Mouse (Mus musculus) neural tube, embryonic 12.5 days (tissue): Measurements from ENCODE around the gene Camk1. TPM values are rescaled to one million over a fixed set of nuclear protein-coding genes. Genes with fewer than 3 reads are reported as not detected.

ENCODE experiments used
- ATAC-seq: fragments of 200-750 bp; cut with Nextera tagmentation; 2 replicates; pipeline ENCODE4 v1.8.0; 2017; ENCODE audit warnings: low read depth, mild to moderate bottlenecking, moderate TSS enrichment, moderate library complexity; ENCODE audit not compliant: low FRiP score
- H3K27ac ChIP-seq: fragments of 300-500 bp; sonication (generic); 2 replicates; pipeline ENCODE4 v1.5.1; 2016
- H3K27me3 ChIP-seq: fragments of 300-500 bp; sonication (generic); replicated peaks from 2 replicates; pipeline ENCODE4 v1.6.1; 2016; ENCODE audit warnings: mild to moderate bottlenecking
- H3K36me3 ChIP-seq: fragments of 300-500 bp; sonication (generic); 2 replicates; pipeline ENCODE4 v1.6.1; 2016; ENCODE audit warnings: mild to moderate bottlenecking
- H3K4me1 ChIP-seq: fragments of 300-500 bp; sonication (generic); 2 replicates; pipeline ENCODE4 v1.6.1; 2016
- H3K4me2 ChIP-seq: fragments of 300-500 bp; sonication (generic); replicated peaks from 2 replicates; pipeline ENCODE4 v1.6.1; 2016; ENCODE audit warnings: mild to moderate bottlenecking
- H3K4me3 ChIP-seq: fragments of 300-500 bp; sonication (generic); 2 replicates; pipeline ENCODE4 v1.5.1; 2016
- H3K9ac ChIP-seq: fragments of 300-500 bp; sonication (generic); 2 replicates; pipeline ENCODE4 v1.6.1; 2016; ENCODE audit warnings: mild to moderate bottlenecking
- H3K9me3 ChIP-seq: fragments of 300-500 bp; sonication (generic); 2 replicates; pipeline ENCODE4 v1.6.1; 2016; ENCODE audit warnings: mild to moderate bottlenecking
- WGBS: fragments of 180-500 bp; shearing (Covaris S2); methylation state at CpG from one replicate; pipeline ENCODE4 v1.1.7; 2016; 5-methylcytosine and 5-hydroxymethylcytosine counted together
- polyA plus RNA-seq: library from polyadenylated mRNA; unstranded; fragments of >200 nt; fragmentation: Nextera tagmentation; extraction: Ambion mirVana; gene quantifications from 2 replicates; pipeline ENCODE4 v1.2.1, GENCODE M21; 2016

Camk1 gene
- polyA plus RNA-seq = 61.9 and 63.6 TPM in 2 replicates

DNA sequence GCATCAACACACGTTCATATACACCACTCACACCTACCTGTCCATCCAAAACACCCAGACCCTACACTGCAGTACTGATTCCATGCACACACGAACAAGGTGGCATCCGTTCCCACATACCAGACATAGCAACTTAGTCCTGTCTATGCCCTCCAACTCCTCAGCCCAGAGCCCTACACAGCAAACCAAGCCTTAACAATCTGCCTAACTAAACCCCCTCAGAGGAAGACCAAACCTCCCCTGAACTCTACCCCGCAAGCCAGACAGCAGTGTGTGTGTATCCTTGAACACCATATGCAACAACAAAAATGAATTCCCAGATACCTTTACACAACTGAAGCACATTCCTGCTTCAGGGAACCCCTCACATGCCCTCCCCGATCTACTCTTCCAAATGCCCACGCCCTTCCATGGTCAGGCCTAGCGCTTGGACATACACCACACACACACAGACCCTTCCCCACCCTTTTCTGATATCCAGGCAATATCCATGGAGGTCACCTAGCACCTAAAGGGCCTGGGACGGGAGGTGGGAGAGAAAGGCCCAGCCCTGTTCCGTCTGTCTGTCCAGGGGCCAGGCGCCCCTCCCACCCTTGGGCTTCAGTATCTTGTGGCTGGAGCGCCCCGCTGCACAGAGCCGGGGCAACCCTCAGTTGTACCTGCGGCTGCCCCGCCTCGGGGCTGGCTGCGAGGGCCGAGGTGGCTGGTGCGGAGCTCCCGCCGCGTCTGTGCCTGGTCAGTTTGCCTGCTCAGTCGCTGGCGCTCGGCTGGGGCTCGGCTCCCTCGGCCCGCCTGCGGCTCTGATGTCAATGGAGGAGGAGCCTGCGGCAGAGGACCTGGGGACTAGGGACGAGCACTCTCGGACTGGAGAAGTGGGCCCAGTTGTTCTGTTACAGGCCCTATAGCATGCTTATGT, at the start of gene Camk1:
Camk1 (minus strand) TSS at position 808 of the 916 bp plus-strand sequence.
- H3K4me2 ChIP-seq = peak within 1 kb of the TSS; percentile 72
- no peak within 1 kb of the TSS for H3K27ac ChIP-seq
- ATAC-seq = peak; percentile 83
- WGBS = 17% methylated on average over 32 of the region's 32 CpGs
- H3K9me3 ChIP-seq = no peaks in the 10 kb centered on the region
- peak within 1 kb of the TSS; percentile 73 for H3K9ac ChIP-seq
- H3K27me3 ChIP-seq = no peaks in the 10 kb centered on the region
- H3K36me3 ChIP-seq = peaks cover 17% of the 10 kb centered on the region; the same call in 1 of the 2 replicates
- peak within 1 kb of the TSS; percentile 51 for H3K4me3 ChIP-seq
- H3K4me1 ChIP-seq = peaks cover 17% of the 10 kb centered on the region

DNA sequence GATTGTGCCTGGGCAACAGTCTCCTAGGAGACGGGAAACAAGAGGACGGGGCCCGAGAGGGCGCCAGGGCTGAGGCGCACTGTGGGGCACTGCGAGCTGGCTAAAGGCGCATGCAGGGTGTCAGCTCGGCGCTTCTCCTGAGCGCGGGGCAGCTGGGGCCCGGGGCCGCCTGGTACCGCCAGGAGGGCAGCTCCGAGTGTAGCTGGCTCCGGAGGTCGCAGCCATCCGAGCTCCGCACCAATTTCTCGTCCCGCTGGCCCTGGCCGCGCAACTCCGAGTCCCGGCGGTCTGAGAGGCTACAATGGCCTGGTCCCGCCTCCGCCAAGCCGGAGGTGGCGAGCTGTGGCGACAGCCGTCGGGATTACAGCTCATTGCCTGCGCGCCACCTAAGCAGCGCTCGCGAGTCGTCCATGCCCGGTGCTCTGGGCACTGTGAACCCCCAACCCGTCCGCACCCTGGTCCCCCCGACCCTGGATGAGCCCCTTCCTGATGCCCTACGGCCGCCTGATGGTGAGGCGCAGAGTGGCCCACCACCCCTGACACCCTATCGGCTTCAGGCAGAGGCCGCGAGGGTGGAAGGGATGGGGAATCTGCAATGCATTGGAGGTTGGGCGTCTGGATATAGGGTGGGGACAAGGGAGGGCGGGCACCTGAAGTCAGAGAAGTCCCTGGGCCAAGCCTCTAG, 48.7 kb upstream of the Camk1 start:
- Histone ChIP-seq H3K27ac (peak overlapping the region; percentile 46; the same call in 1 of the 2 replicates), H3K36me3 (peaks cover 33% of the 10 kb centered on the region), H3K9me3 (no peaks in the 10 kb centered on the region), H3K4me3 (peak overlapping the region; percentile 44), H3K9ac (peak overlapping the region; percentile 68), H3K4me1 (peaks cover 18% of the 10 kb centered on the region), H3K27me3 (no peaks in the 10 kb centered on the region), H3K4me2 (peak overlapping the region; percentile 91)
- 2% methylated on average over 51 of the region's 51 CpGs for WGBS
- peak; percentile 92 for ATAC-seq

DNA sequence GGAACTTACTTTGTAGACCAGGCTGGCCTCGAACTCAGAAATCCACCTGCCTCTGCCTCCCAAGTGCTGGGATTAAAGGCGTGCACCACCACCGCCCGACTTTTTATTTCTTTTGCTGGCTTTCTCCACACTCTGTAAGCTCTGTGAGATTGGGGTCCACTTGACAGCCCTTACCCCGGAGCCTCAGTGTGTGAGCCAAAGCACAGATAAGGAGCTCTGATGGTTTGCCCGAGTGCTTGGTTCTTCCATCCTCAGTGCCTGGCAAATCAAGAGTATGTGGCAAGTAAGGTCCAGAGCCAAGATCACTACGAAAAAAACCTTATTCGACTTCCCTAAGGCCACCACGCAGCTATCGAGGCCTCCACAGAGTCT, 48.2 kb upstream of the Camk1 start:
- H3K9me3 ChIP-seq = no peaks in the 10 kb centered on the region
- H3K36me3 ChIP-seq = peaks cover 38% of the 10 kb centered on the region
- peaks cover 18% of the 10 kb centered on the region for H3K4me1 ChIP-seq
- no peaks in the 10 kb centered on the region for H3K27me3 ChIP-seq
- H3K27ac ChIP-seq = 0 out of 2 replicates have a peak overlapping the region, but pooled peaks have one; percentile 46
- peak overlapping the region; percentile 68 for H3K9ac ChIP-seq
- peak overlapping the region; percentile 91 for H3K4me2 ChIP-seq
- peak; percentile 42 for ATAC-seq
- WGBS = 26% methylated on average over 10 of the region's 10 CpGs
- peak overlapping the region; percentile 44 for H3K4me3 ChIP-seq

DNA sequence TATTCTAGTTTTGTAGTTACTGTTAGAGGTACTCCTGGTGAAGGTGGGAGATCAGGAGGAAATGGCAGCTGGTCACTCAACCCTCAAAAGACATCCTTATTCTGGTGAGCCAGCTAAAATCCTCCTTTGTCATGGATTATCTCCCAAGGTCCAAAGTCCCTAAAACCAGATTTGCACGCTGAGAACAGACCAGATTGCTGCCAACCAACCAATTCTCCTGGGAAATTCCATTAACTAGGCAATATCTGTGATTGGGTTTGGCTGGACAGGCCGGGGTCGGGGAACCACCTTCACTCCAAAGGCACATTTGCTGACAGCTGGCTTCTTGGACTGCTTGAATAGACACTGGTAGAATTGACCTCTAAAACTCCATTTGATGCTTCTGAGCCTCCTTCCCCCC, 46.9 kb upstream of the Camk1 start:
- Histone ChIP-seq H3K4me1 (peaks cover 18% of the 10 kb centered on the region), H3K4me2 (no peak overlapping the region), H3K27ac (no peak overlapping the region), H3K36me3 (peaks cover 47% of the 10 kb centered on the region), H3K4me3 (no peak overlapping the region), H3K9me3 (no peaks in the 10 kb centered on the region), H3K9ac (no peak overlapping the region), H3K27me3 (no peaks in the 10 kb centered on the region)
- 91% methylated on average over 3 of the region's 3 CpGs for WGBS
- no peak for ATAC-seq

DNA sequence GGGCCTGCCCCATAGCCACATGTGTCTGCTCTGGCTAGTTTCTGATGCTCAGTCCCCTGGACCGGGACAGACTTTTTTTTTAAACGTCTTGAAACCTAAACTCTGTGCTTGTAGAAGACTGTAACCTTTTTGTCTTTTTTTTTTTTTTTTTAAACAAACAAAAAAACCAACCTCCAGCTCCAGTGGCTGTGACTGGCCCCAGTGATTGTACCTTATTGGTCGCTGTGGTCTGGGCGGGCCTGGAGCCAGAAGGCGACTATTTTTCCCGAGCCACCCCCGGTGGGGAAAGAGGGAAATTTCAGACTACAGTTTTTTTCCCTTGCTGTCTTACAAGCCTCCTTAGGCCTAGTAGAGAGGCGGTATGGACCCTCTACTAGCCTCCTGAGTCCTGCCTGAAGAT, 45.2 kb upstream of the Camk1 start, which contains the start of gene Ttll3:
Ttll3 (plus strand) TSS at position 301 of the 400 bp plus-strand sequence.
- H3K4me2 ChIP-seq = no peak within 1 kb of the TSS
- ATAC-seq = no peak
- peaks cover 18% of the 10 kb centered on the region for H3K4me1 ChIP-seq
- no peak within 1 kb of the TSS for H3K9ac ChIP-seq
- H3K27ac ChIP-seq = no peak within 1 kb of the TSS
- 80% methylated on average over 8 of the region's 8 CpGs for WGBS
- H3K4me3 ChIP-seq = no peak within 1 kb of the TSS
- H3K27me3 ChIP-seq = no peaks in the 10 kb centered on the region
- peaks cover 54% of the 10 kb centered on the region for H3K36me3 ChIP-seq
- H3K9me3 ChIP-seq = no peaks in the 10 kb centered on the region

DNA sequence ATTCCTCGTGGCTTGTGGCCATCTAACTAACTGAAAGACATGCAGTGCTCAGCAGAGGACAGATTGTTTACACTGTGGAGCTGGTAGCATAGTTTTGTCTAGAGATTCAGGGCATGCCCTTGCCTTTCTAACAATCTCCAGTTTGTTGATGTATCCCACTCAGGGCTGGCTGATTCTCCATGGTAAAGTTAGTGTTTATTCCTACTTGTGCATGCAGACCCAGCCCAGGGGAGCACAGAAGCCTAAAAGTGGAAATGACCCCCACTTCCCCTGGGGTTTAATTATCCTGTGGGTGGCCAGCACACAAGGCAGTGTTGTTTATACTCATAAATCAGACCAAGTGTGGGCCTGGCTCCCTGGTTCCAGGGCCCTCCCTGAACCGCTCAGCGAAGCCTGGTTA, 42.2 kb upstream of the Camk1 start:
- ATAC-seq = no peak
- Histone ChIP-seq H3K4me3 (no peak overlapping the region), H3K9me3 (no peaks in the 10 kb centered on the region), H3K9ac (no peak overlapping the region), H3K4me1 (no peaks in the 10 kb centered on the region), H3K36me3 (peaks cover 79% of the 10 kb centered on the region), H3K4me2 (no peak overlapping the region), H3K27me3 (no peaks in the 10 kb centered on the region), H3K27ac (no peak overlapping the region)
- WGBS = 82% methylated on average over 3 of the region's 3 CpGs

DNA sequence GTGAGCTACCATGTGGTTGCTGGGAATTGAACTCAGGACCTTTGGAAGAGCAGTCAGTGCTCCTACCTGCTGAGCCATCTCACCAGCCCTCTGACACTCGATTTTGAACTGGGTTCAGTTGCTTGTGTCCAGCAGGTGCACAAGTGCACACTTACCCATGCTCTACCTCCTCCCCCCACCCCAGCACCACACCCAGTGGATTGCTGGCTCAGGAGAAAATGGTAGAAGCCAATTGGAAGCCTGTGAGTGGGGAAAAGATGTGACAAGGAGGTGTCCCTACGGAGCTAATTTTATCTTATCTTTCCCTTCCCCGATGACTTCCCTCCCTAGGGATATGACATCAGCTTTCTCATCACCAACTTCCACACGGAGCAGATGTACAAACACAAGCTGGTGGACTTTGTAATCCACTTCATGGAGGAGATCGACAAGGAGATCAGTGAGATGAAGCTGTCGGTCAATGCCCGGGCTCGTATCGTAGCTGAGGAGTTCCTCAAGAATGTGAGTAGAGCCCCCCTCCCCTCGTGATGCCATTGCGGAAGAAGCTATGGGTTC, 41.5 kb upstream of the Camk1 start:
- Histone ChIP-seq H3K4me1 (no peaks in the 10 kb centered on the region), H3K4me3 (no peak overlapping the region), H3K4me2 (no peak overlapping the region), H3K9me3 (no peaks in the 10 kb centered on the region), H3K27me3 (no peaks in the 10 kb centered on the region), H3K36me3 (peaks cover 87% of the 10 kb centered on the region), H3K9ac (no peak overlapping the region), H3K27ac (no peak overlapping the region)
- no peak for ATAC-seq
- WGBS = 93% methylated on average over 11 of the region's 11 CpGs

DNA sequence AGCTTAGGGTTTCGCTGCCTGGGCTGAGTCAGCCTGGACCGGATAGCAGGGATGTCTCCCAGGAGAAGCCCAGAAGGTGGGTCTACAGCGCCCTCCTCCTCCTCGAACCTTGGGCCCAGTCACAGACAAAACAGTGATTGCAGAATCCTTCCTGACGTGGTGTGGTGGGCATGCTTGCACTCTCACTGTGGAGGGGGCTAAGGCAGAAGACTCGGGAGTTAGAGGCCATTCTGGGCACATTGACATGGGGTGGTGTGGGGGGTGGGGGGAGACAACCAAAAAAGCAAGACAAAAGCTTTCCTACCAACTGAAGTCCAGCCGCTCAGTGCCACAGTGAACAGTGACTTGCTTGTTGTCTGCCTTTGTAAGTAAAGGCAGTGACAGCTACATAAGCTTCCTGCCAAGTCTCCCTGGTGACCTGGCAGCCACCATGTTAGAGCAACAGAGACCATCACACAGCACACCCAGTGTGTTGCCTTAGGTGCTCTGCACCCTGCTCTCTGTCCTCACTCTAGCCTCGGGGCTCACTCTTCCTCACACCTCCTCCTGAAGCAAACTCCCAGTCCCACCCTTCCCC, 40.7 kb upstream of the Camk1 start:
- H3K9me3 ChIP-seq = no peaks in the 10 kb centered on the region
- no peak overlapping the region for H3K4me2 ChIP-seq
- H3K36me3 ChIP-seq = peaks cover 83% of the 10 kb centered on the region
- H3K27me3 ChIP-seq = no peaks in the 10 kb centered on the region
- no peak overlapping the region for H3K4me3 ChIP-seq
- no peak for ATAC-seq
- WGBS = 89% methylated on average over 8 of the region's 8 CpGs
- no peak overlapping the region for H3K27ac ChIP-seq
- H3K9ac ChIP-seq = no peak overlapping the region
- peaks cover 2% of the 10 kb centered on the region for H3K4me1 ChIP-seq

DNA sequence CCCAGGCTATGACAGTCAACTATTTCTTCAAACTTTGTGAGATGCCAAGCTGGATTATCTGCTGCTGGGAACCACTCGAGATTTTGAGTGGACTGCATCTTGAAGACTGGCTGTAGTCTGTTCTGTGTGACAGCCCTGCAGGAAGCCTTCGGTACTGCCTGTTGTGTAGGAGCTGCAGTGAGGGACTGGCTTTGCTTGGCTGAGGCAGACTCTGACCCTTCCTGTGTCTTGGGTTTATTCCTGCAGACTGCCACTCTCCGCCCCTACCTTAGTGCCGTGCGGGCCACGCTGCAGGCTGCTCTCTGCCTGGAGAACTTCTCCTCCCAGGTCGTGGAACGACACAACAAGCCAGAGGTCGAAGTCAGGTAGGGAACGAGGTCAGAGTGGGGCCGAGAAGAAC, 36.7 kb upstream of the Camk1 start:
- H3K9ac ChIP-seq = no peak overlapping the region
- H3K4me3 ChIP-seq = no peak overlapping the region
- 96% methylated on average over 11 of the region's 11 CpGs for WGBS
- peaks cover 17% of the 10 kb centered on the region for H3K4me1 ChIP-seq
- no peaks in the 10 kb centered on the region for H3K27me3 ChIP-seq
- no peak for ATAC-seq
- peaks cover 56% of the 10 kb centered on the region for H3K36me3 ChIP-seq
- H3K27ac ChIP-seq = no peak overlapping the region
- no peak overlapping the region for H3K4me2 ChIP-seq
- H3K9me3 ChIP-seq = no peaks in the 10 kb centered on the region

DNA sequence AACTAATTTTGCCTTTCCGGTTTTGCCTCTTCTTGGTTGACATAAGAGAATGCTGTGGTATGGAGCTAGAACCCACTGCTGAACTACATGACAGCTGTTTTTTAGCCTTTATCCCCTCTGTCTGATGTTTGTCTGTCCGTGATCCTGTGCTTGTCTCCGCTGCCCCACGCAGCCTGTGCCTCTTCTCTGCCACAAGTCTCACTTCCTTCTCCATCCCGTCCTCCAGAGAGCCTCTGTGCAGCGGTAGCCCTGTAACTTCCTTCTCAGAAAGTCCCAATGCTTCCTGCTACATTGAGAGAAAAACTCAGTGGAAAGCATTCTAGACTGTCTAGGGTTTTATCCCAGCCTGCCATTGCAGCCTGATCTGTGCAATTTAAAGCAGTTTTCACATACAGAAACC, 35.5 kb upstream of the Camk1 start:
- Histone ChIP-seq H3K36me3 (peaks cover 55% of the 10 kb centered on the region), H3K9me3 (no peaks in the 10 kb centered on the region), H3K27ac (no peak overlapping the region), H3K9ac (no peak overlapping the region), H3K27me3 (no peaks in the 10 kb centered on the region), H3K4me1 (peaks cover 17% of the 10 kb centered on the region), H3K4me3 (no peak overlapping the region), H3K4me2 (peak overlapping the region; percentile 85)
- no peak for ATAC-seq
- WGBS = 90% methylated on average over 6 of the region's 6 CpGs

DNA sequence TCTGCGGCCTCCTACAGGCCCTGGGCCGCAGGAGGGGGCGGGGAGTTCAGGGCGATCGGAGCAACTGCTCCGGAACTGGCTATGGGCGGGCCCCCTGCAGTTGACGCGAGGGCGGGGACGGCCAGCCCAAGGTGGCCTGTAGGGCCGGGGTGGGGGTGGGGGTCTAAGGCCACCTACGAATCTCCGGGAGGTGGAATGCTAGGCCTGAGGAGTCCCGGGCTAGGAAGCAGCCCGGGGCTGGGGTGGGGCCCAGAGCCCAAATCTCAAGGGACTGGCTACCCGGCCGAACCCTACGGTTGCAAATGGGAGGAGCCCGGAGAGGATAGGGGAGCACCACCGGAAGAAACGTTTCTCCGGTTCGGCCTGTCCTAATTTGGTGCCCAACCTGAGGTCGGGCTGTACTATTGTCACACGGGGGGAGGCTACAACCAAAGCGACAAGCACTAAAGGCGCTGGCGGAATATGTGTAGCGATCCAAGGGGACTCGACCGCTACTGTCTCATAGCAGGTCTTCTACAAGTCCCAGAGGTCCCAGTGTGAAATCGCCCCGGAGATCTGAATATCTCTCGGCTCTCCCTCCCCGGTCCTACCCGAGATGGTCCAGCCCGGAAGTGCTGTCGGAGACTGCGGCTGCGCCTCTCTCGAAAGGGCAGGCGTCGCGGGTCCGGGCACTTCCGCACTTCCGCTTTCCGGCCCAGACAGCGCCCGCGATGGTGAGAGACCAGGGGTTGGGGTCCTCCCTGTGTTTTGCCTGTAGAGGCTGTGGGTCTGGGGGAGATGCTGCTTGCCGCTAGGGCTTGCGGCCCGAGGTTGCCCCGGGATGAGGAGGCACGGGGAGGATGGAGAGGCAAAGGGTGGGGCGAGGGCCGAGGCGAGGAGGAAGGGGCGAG, 34.0 kb upstream of the Camk1 start, which contains the start of the genes Tada3 and Arpc4:
Tada3 (minus strand) TSS at position 388 of the 890 bp plus-strand sequence.
Arpc4 (plus strand) TSS at position 620 of the 890 bp plus-strand sequence.
- Histone ChIP-seq H3K9me3 (no peaks in the 10 kb centered on the region), H3K4me1 (peaks cover 17% of the 10 kb centered on the region), H3K4me3 (peak within 1 kb of the TSS; percentile 97), H3K36me3 (peaks cover 50% of the 10 kb centered on the region), H3K27ac (peak within 1 kb of the TSS; percentile 95), H3K4me2 (peak within 1 kb of the TSS; percentile 85), H3K9ac (peak within 1 kb of the TSS; percentile 92), H3K27me3 (no peaks in the 10 kb centered on the region)
- WGBS = under 1% methylated on average over 61 of the region's 61 CpGs
- ATAC-seq = peak; percentile 95
